Mouse (Mus musculus): ENCODE results near the gene Olfr733.

The Olfr733 gene

DNA sequence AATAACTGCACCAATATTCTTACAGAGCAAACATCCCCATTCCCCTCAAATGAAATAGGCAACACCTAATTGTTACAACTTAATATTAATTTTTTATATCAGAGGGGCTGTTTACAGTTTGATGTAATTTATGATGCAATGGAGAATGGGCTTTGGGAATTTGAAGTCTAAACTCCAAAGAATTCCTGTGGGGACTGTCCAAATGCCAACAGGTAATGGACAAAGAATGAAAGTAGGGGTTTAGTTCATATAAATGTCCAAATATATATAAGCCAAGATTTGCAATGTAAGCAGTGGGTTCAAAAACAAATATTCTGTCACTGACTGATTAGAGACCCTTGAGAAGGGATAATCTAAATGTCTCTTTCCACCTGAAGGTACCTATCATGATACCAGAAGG is at the start of gene Olfr733:
Gene Olfr733, minus strand, starts transcription at position 101 of the 400 bp plus-strand sequence.
- no peak for DNase-seq

DNA sequence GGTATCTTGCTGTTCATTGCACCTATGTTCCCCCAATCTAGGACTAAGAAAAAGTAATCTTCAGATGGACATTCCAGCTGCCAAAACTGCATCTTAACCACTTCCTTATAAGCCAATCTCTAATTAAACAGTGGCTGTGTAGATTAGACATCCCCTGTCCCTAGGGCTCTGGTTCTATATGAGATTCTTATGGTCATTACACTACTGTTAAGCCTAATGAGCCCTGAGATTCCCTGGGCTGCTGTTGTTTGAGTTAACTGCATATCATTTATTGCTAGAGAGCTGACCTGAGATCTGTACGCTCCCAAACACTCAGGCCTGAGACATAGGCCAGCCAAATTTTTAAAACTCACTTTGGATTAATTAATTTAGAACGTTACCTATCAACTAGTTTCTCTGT is 47.5 kb upstream of the Olfr733 start, which contains the start of gene Olfr735:
Gene Olfr735, minus strand, starts transcription at position 77 of the 400 bp plus-strand sequence.
- DNase-seq = no peak

DNA sequence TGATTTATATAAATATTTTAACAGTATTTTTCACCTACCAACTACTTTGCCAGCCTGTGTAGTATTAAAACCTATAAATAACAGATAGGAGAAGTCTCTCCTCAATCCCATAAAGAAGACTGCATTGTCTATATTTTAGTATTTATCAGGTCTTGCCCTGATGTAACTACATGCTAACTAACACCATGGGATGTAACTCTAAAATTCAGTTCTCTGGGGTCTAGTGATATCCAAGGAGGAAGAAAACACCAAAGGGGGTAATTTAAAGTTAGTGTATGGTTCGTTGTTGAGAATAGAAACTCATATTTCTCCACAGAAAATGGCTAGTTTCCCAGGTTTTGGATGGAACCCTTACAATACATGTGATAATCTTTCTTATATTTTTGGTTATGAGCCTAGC is 25.3 kb upstream of the Olfr733 start, which contains the start of gene Olfr734:
Gene Olfr734, minus strand, starts transcription at position 101 of the 400 bp plus-strand sequence.
- no peak for DNase-seq

DNA sequence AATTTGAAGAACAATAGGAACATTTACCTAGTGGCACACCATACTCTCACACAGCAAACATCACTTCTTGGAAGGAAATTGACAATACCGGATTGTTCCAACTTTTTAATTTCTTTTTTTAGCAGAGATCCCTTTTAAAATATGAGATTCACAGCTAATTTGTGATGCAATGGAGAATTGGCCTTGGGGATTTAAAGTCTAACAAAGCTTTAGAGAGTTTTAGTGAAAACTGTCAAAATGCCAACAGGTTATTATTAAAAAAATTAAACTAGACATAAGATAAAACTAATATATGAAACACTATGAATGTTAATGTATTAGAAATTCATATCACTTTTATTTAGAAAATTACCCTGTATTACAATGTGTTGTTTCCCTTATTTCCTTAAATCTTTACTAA is 17.2 kb downstream of the Olfr733 start, which contains the start of gene Olfr732:
Gene Olfr732, minus strand, starts transcription at position 101 of the 400 bp plus-strand sequence.
- no peak for DNase-seq
